Mouse (Mus musculus): ENCODE data around the gene Treh. TPM values are rescaled to one million over a fixed set of nuclear protein-coding genes. Genes with fewer than 3 reads are reported as not detected.

The Treh gene
- polyA plus RNA-seq, 1 experiment from 2014 or later = not detected

DNA sequence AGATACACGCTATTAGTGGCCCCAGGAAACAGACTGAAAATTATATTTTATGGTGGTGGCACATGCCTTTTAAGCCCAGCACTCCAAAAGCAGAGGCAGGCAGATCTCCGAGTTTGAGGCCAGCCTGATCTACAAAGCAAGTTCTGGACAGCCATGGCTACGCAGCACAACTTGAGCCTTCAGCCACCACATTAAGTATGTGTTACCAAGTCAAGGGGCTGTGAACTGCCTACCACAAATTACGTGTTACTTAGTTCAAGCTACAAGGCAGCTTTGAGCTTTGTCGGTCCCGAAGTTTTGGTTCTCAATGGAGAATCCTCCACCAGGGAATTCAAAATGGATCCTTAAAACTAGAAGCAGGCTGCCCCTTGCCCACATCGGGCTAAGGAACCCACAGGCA lies 29.9 kb upstream of the Treh start:
- WGBS = 93% methylated on average over 7 of the region's 7 CpGs
- H3K36me3 ChIP-seq (ENCODE audit: control insufficient read depth, insufficient read depth, low read length) = peaks cover 8% of the 10 kb centered on the region
- H3K27ac ChIP-seq (ENCODE audit: low read length) = no peak overlapping the region
- no peaks in the 10 kb centered on the region for H3K27me3 ChIP-seq (ENCODE audit: control insufficient read depth, insufficient read depth, low read length)
- no peaks in the 10 kb centered on the region for H3K9me3 ChIP-seq (ENCODE audit: control insufficient read depth, low read depth, low read length)
- no peaks in the 10 kb centered on the region for H3K4me1 ChIP-seq (ENCODE audit: control insufficient read depth, insufficient read depth, low read length)
- no peak for ATAC-seq (ENCODE audit: insufficient number of reproducible peaks, insufficient read depth, low FRiP score, low read depth)
- H3K4me2 ChIP-seq (replicated peaks; ENCODE audit: low read depth, low read length) = no peak overlapping the region
- H3K4me3 ChIP-seq (ENCODE audit: low read depth, low read length) = no peak overlapping the region
- no peak overlapping the region for H3K9ac ChIP-seq (replicated peaks; ENCODE audit: low read depth, low read length)

DNA sequence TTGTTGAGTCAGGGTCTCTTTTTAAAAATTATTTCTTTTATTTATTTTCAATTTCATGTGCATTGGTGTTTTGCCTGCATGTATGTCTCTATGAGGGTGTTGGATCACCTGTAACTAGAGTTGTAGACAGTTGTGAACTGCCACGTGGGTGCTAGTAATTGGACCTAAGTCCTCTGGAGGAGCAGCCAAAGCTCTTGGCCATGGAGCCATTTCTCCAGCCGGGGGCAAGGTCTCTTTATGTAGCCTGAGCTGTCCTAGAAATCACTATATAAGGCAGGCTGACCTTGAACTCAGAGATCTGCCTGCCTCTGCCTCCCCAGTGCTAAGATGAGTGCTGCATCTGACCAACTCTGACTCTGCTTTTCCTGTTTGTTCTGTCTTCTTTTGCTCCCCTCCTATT lies 28.8 kb upstream of the Treh start:
- no peaks in the 10 kb centered on the region for H3K4me1 ChIP-seq (ENCODE audit: control insufficient read depth, insufficient read depth, low read length)
- no peaks in the 10 kb centered on the region for H3K36me3 ChIP-seq (ENCODE audit: control insufficient read depth, insufficient read depth, low read length)
- no peak for ATAC-seq (ENCODE audit: insufficient number of reproducible peaks, insufficient read depth, low FRiP score, low read depth)
- no peak overlapping the region for H3K9ac ChIP-seq (replicated peaks; ENCODE audit: low read depth, low read length)
- 85% methylated on average over 2 of the region's 2 CpGs for WGBS
- no peak overlapping the region for H3K27ac ChIP-seq (ENCODE audit: low read length)
- H3K9me3 ChIP-seq (ENCODE audit: control insufficient read depth, low read depth, low read length) = no peaks in the 10 kb centered on the region
- H3K4me3 ChIP-seq (ENCODE audit: low read depth, low read length) = no peak overlapping the region
- H3K27me3 ChIP-seq (ENCODE audit: control insufficient read depth, insufficient read depth, low read length) = no peaks in the 10 kb centered on the region
- H3K4me2 ChIP-seq (replicated peaks; ENCODE audit: low read depth, low read length) = no peak overlapping the region

DNA sequence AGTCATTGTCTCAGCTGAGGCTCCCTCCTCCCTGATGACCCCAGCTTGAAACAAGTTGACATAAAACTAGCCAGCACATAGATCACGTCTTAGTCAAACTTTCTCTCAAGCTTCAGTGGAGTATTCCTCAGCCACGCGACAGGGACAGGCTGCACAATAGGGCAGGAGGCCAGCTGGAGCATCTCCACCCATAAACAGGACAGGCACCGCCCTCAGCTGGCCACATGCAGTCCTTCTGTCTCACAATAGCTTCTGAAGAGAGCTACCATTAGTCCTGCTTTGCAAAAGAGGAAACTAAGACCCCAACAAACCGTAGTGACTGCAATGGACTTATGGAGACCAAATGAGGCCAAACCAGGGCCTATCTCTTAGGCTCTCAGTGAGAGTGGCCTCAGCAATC lies 27.6 kb upstream of the Treh start:
- no peak overlapping the region for H3K4me3 ChIP-seq (ENCODE audit: low read depth, low read length)
- no peak overlapping the region for H3K4me2 ChIP-seq (replicated peaks; ENCODE audit: low read depth, low read length)
- no peak overlapping the region for H3K9ac ChIP-seq (replicated peaks; ENCODE audit: low read depth, low read length)
- H3K36me3 ChIP-seq (ENCODE audit: control insufficient read depth, insufficient read depth, low read length) = no peaks in the 10 kb centered on the region
- no peaks in the 10 kb centered on the region for H3K9me3 ChIP-seq (ENCODE audit: control insufficient read depth, low read depth, low read length)
- no peaks in the 10 kb centered on the region for H3K27me3 ChIP-seq (ENCODE audit: control insufficient read depth, insufficient read depth, low read length)
- no peaks in the 10 kb centered on the region for H3K4me1 ChIP-seq (ENCODE audit: control insufficient read depth, insufficient read depth, low read length)
- H3K27ac ChIP-seq (ENCODE audit: low read length) = no peak overlapping the region
- WGBS = 62% methylated on average over 5 of the region's 5 CpGs
- no peak for ATAC-seq (ENCODE audit: insufficient number of reproducible peaks, insufficient read depth, low FRiP score, low read depth)

DNA sequence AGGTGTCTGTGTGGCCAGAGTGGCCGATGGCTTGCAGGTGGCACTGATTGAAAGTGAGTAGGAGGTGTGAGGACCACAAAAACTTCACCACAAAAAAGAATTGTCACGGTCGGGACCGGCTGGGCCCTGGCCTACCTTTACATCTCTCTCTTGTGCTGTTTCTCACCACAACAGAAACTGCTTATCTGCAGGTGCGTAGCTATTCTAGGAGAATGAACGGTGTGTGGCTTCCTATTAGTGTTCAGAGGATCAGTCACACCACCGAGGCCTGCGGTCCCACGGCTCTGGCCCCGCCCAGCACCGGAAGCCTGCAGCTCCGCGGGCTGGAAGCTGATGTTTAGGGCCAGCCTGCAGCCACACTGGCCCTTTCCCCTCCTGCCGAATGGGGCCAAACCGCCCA lies 27.1 kb upstream of the Treh start:
- WGBS = 64% methylated on average over 15 of the region's 15 CpGs
- no peak for ATAC-seq (ENCODE audit: insufficient number of reproducible peaks, insufficient read depth, low FRiP score, low read depth)
- Histone ChIP-seq H3K4me1 (ENCODE audit: control insufficient read depth, insufficient read depth, low read length) (no peaks in the 10 kb centered on the region), H3K9ac (replicated peaks; ENCODE audit: low read depth, low read length) (no peak overlapping the region), H3K4me3 (ENCODE audit: low read depth, low read length) (no peak overlapping the region), H3K4me2 (replicated peaks; ENCODE audit: low read depth, low read length) (no peak overlapping the region), H3K27ac (ENCODE audit: low read length) (no peak overlapping the region), H3K27me3 (ENCODE audit: control insufficient read depth, insufficient read depth, low read length) (no peaks in the 10 kb centered on the region), H3K36me3 (ENCODE audit: control insufficient read depth, insufficient read depth, low read length) (no peaks in the 10 kb centered on the region), H3K9me3 (ENCODE audit: control insufficient read depth, low read depth, low read length) (no peaks in the 10 kb centered on the region)

DNA sequence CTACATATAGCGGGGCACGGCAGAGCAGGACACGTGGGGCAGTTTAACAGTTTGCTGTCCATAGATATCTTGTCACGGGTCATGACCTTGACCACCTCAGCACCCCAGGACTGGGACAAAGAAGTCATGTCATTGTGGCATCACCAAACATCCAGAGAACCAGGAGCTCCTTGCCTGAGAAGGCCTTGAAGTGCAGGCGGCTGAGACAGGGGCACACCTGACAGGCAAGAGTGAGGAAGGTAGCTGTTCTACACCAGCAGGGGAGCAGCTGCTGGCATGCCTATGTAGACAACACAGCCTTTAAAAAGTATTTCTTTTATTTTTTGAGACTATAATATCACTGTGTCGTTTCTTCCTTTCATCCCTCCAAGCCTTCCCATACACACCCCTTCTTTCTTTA lies 26.7 kb upstream of the Treh start:
- Histone ChIP-seq H3K27me3 (ENCODE audit: control insufficient read depth, insufficient read depth, low read length) (no peaks in the 10 kb centered on the region), H3K4me3 (ENCODE audit: low read depth, low read length) (no peak overlapping the region), H3K4me1 (ENCODE audit: control insufficient read depth, insufficient read depth, low read length) (no peaks in the 10 kb centered on the region), H3K9me3 (ENCODE audit: control insufficient read depth, low read depth, low read length) (no peaks in the 10 kb centered on the region), H3K27ac (ENCODE audit: low read length) (no peak overlapping the region), H3K36me3 (ENCODE audit: control insufficient read depth, insufficient read depth, low read length) (no peaks in the 10 kb centered on the region), H3K9ac (replicated peaks; ENCODE audit: low read depth, low read length) (no peak overlapping the region), H3K4me2 (replicated peaks; ENCODE audit: low read depth, low read length) (no peak overlapping the region)
- ATAC-seq (ENCODE audit: insufficient number of reproducible peaks, insufficient read depth, low FRiP score, low read depth) = no peak
- 91% methylated on average over 6 of the region's 6 CpGs for WGBS

DNA sequence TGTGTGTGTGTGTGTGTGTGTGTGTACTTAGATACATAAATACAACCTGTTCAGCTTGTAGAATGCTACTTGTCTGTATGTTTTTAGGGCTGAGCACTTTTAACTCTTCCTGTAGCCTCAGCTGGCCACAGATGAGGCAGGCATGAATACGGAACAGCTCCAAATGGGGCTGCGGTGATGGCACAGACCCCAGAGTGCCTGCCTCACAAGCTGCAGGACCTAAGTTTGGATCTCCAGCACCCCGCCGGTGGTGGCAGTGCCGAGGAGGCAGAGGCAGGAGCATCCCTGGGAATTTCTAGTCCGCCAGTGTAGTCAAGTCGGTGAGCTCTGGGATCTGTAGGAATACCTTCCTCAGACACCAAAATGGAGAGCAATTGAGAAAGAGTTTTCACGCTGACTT lies 26.0 kb upstream of the Treh start:
- Histone ChIP-seq H3K9ac (replicated peaks; ENCODE audit: low read depth, low read length) (no peak overlapping the region), H3K36me3 (ENCODE audit: control insufficient read depth, insufficient read depth, low read length) (no peaks in the 10 kb centered on the region), H3K4me3 (ENCODE audit: low read depth, low read length) (no peak overlapping the region), H3K27me3 (ENCODE audit: control insufficient read depth, insufficient read depth, low read length) (no peaks in the 10 kb centered on the region), H3K9me3 (ENCODE audit: control insufficient read depth, low read depth, low read length) (no peaks in the 10 kb centered on the region), H3K27ac (ENCODE audit: low read length) (no peak overlapping the region), H3K4me1 (ENCODE audit: control insufficient read depth, insufficient read depth, low read length) (no peaks in the 10 kb centered on the region), H3K4me2 (replicated peaks; ENCODE audit: low read depth, low read length) (no peak overlapping the region)
- ATAC-seq (ENCODE audit: insufficient number of reproducible peaks, insufficient read depth, low FRiP score, low read depth) = no peak
- WGBS = 94% methylated on average over 8 of the region's 8 CpGs

DNA sequence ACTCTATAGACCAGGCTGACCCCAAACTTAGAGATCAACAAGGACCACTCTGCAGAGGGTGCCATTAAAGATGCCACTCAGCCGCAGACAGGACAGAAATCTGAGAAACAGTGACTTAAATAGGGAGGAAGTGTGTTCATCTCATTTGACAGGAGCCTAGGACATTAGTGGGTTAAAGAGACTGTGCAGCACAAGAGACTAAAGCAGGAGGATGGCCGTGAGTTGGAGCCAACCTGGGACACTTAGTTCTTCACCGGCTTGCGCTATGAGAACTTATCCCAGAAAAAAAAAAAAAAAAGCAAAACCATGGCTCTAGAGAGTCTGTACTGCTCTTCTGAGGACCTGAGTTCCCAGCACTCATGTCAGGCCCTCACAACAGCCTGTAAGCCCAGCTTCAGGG lies 25.4 kb upstream of the Treh start:
- no peak for ATAC-seq (ENCODE audit: insufficient number of reproducible peaks, insufficient read depth, low FRiP score, low read depth)
- no peak overlapping the region for H3K4me2 ChIP-seq (replicated peaks; ENCODE audit: low read depth, low read length)
- no peak overlapping the region for H3K4me3 ChIP-seq (ENCODE audit: low read depth, low read length)
- WGBS = 82% methylated on average over 4 of the region's 4 CpGs
- no peaks in the 10 kb centered on the region for H3K27me3 ChIP-seq (ENCODE audit: control insufficient read depth, insufficient read depth, low read length)
- no peaks in the 10 kb centered on the region for H3K9me3 ChIP-seq (ENCODE audit: control insufficient read depth, low read depth, low read length)
- no peaks in the 10 kb centered on the region for H3K4me1 ChIP-seq (ENCODE audit: control insufficient read depth, insufficient read depth, low read length)
- H3K36me3 ChIP-seq (ENCODE audit: control insufficient read depth, insufficient read depth, low read length) = no peaks in the 10 kb centered on the region
- H3K27ac ChIP-seq (ENCODE audit: low read length) = no peak overlapping the region
- H3K9ac ChIP-seq (replicated peaks; ENCODE audit: low read depth, low read length) = no peak overlapping the region

DNA sequence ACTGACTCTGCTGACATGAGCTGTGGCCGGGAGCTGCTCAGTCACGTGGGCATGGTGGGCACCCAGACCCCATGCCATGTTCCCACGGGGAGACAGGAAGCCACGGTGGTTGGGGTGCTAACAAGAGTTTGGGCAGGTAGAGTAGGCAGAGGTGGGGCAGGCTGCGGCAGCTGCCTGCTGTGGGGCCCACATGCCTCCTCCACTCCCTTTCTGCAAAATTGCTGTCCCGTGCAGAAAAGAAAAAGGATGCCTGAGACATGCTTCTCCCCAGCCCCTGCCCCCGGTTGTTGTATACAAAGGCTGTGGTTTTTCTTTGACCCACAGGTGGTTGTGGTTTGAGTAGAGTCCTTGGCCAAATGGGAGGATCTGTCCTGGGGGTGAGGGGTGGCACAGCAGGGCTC lies 24.2 kb upstream of the Treh start:
- no peak for ATAC-seq (ENCODE audit: insufficient number of reproducible peaks, insufficient read depth, low FRiP score, low read depth)
- WGBS = 70% methylated on average over 7 of the region's 7 CpGs

DNA sequence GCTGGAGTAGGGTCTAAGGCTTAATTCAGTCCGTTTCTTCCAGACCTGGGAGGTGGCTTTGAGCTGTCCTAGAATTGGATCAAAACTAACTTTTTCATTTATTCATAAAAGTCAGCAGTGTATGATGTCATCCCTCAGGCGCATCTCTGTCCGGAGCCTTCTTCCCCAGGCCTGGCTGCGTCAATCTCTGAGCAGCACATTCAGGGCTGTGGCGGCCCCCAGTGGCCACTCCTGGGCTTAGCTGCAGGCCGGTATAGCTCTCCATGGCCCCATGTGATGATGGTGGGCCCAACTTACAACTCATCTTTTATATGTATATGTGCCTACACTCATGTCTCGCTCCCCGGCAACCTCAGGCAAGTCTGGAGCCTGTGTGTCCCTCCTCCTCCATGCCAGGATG lies 21.0 kb upstream of the Treh start:
- Histone ChIP-seq H3K36me3 (ENCODE audit: control insufficient read depth, insufficient read depth, low read length) (no peaks in the 10 kb centered on the region), H3K9me3 (ENCODE audit: control insufficient read depth, low read depth, low read length) (no peaks in the 10 kb centered on the region), H3K4me3 (ENCODE audit: low read depth, low read length) (no peak overlapping the region), H3K27me3 (ENCODE audit: control insufficient read depth, insufficient read depth, low read length) (no peaks in the 10 kb centered on the region), H3K4me2 (replicated peaks; ENCODE audit: low read depth, low read length) (no peak overlapping the region), H3K27ac (ENCODE audit: low read length) (no peak overlapping the region), H3K4me1 (ENCODE audit: control insufficient read depth, insufficient read depth, low read length) (no peaks in the 10 kb centered on the region; the same call in 1 of the 2 replicates), H3K9ac (replicated peaks; ENCODE audit: low read depth, low read length) (no peak overlapping the region)
- 11% methylated on average over 8 of the region's 8 CpGs for WGBS
- peak; percentile 77; the same call in 1 of the 2 replicates for ATAC-seq (ENCODE audit: insufficient number of reproducible peaks, insufficient read depth, low FRiP score, low read depth)

More for the DNA sequence above, 24.2 kb upstream of the Treh start:
- Histone ChIP-seq H3K27ac (ENCODE audit: low read length) (no peak overlapping the region), H3K4me3 (ENCODE audit: low read depth, low read length) (no peak overlapping the region), H3K27me3 (ENCODE audit: control insufficient read depth, insufficient read depth, low read length) (no peaks in the 10 kb centered on the region), H3K9me3 (ENCODE audit: control insufficient read depth, low read depth, low read length) (no peaks in the 10 kb centered on the region), H3K4me1 (ENCODE audit: control insufficient read depth, insufficient read depth, low read length) (no peaks in the 10 kb centered on the region), H3K36me3 (ENCODE audit: control insufficient read depth, insufficient read depth, low read length) (no peaks in the 10 kb centered on the region), H3K9ac (replicated peaks; ENCODE audit: low read depth, low read length) (no peak overlapping the region), H3K4me2 (replicated peaks; ENCODE audit: low read depth, low read length) (no peak overlapping the region)
